Mouse (Mus musculus) erythroid progenitor cell, adult 5-6 weeks (primary cell): ENCODE measurements around the gene Olfr165. TPM values are rescaled to one million over a fixed set of nuclear protein-coding genes. Genes with fewer than 3 reads are reported as not detected.
"Not testable (repeated sequence)": the region's sequence is repeated elsewhere in the genome, so short reads cannot be mapped to it uniquely, and the experiment has no call there.

Source experiments
- ATAC-seq: replicated peaks from 2 replicates; pipeline ENCODE4 v1.8.0; 2016; ENCODE audit warnings: moderate number of reproducible peaks, mild to moderate bottlenecking, moderate TSS enrichment, inconsistent platforms; ENCODE audit not compliant: poor library complexity, low FRiP score, severe bottlenecking
- total RNA-seq, 2 experiments: library from RNA; stranded (forward) in 1 of 2; stranded (reverse) in 1 of 2; fragments of 150-400 nt in 1 of 2; fragments of 186-747, 209-891 nt in 1 of 2; gene quantifications; 2 replicates each; pipeline versions ENCODE4 v1.2.3 to v1.2.4; 2015 to 2017; ENCODE audit warnings: low replicate concordance in 2 of 2

Gene Olfr165
- total RNA-seq (2015; ENCODE audit: low replicate concordance) (not detected in 2 replicates), total RNA-seq (2017; ENCODE audit: low replicate concordance) (not detected in 2 replicates)

- no peak for ATAC-seq
These were observed at the start of gene Olfr165 for GRCm38 (mm10) chr16:19423034-19423433. Olfr165 (minus strand) TSS chr16:19423134.

- ATAC-seq: no peak
These were observed 41.4 kb upstream of the Olfr165 start for GRCm38 (mm10) chr16:19464365-19464764.

GRCm38 (mm10) chr16:19458741-19459140, 35.8 kb upstream of the Olfr165 start:
- not testable (repeated sequence) for ATAC-seq

GRCm38 (mm10) chr16:19387984-19388383, 35.0 kb downstream of the Olfr165 start:
- ATAC-seq: no peak

Other genes with a start within 250 kb of the Olfr165 start
- not detected in 2 replicates for gene Olfr164, start 109.1 kb downstream of the Olfr165 start, total RNA-seq (2015; ENCODE audit: low replicate concordance)
- gene Olfr164, start 109.1 kb downstream of the Olfr165 start, total RNA-seq (2017; ENCODE audit: low replicate concordance): not detected in 2 replicates
- not detected in 2 replicates for gene Olfr166, start 60.6 kb upstream of the Olfr165 start, total RNA-seq (2015; ENCODE audit: low replicate concordance)
- gene Olfr166, start 60.6 kb upstream of the Olfr165 start, total RNA-seq (2017; ENCODE audit: low replicate concordance): not detected in 2 replicates
- not detected in 2 replicates for gene Olfr167, start 99.1 kb upstream of the Olfr165 start, total RNA-seq (2015; ENCODE audit: low replicate concordance)
- gene Olfr167, start 99.1 kb upstream of the Olfr165 start, total RNA-seq (2017; ENCODE audit: low replicate concordance): not detected in 2 replicates
- not detected in 2 replicates for gene Olfr168, start 112.4 kb upstream of the Olfr165 start, total RNA-seq (2015; ENCODE audit: low replicate concordance)
- gene Olfr168, start 112.4 kb upstream of the Olfr165 start, total RNA-seq (2017; ENCODE audit: low replicate concordance): not detected in 2 replicates
- not detected in 2 replicates for gene Olfr169, start 148.7 kb upstream of the Olfr165 start, total RNA-seq (2015; ENCODE audit: low replicate concordance)
- not detected in 2 replicates for gene Olfr169, start 148.7 kb upstream of the Olfr165 start, total RNA-seq (2017; ENCODE audit: low replicate concordance)
- not detected in 2 replicates for gene Olfr170, start 188.7 kb upstream of the Olfr165 start, total RNA-seq (2015; ENCODE audit: low replicate concordance)
- not detected in 2 replicates for gene Olfr170, start 188.7 kb upstream of the Olfr165 start, total RNA-seq (2017; ENCODE audit: low replicate concordance)
- gene Olfr171, start 206.8 kb upstream of the Olfr165 start, total RNA-seq (2015; ENCODE audit: low replicate concordance): not detected in 2 replicates
- not detected in 2 replicates for gene Olfr171, start 206.8 kb upstream of the Olfr165 start, total RNA-seq (2017; ENCODE audit: low replicate concordance)